Mouse (Mus musculus) intestine, embryonic 14.5 days (tissue): ENCODE measurements at regions not wholly inside any gene's neighbourhood (a gene's known extent, or its start where the extent isn't known, plus 50 kb on each side); places are given as distances from the start of the nearest gene placed in this dataset.

Experiments used
- ATAC-seq: fragments of 200-750 bp; cut with Nextera tagmentation; replicated peaks from 2 replicates; pipeline ENCODE4 v1.8.0; 2017; ENCODE audit warnings: low read depth, moderate number of reproducible peaks, moderate TSS enrichment, moderate library complexity; ENCODE audit not compliant: low FRiP score, low TSS enrichment
- DNase-seq: peaks from one replicate; pipeline ENCODE4 v3.0.0-alpha.2; 2018; ENCODE audit warnings: low spot score
- H3K27ac ChIP-seq: fragments of 300-500 bp; sonication (generic); 2 replicates; pipeline ENCODE4 v1.5.1; 2014; ENCODE audit warnings: low read depth, mild to moderate bottlenecking, control low read depth
- H3K27me3 ChIP-seq: fragments of 300-500 bp; sonication (generic); replicated peaks from 2 replicates; pipeline ENCODE4 v1.6.1; 2014; ENCODE audit warnings: low read length, control low read depth; ENCODE audit not compliant: control insufficient read depth, insufficient read depth
- H3K36me3 ChIP-seq: fragments of 300-500 bp; sonication (generic); 2 replicates; pipeline ENCODE4 v1.6.1; 2014; ENCODE audit warnings: low read length, control low read depth; ENCODE audit not compliant: control insufficient read depth, insufficient read depth
- H3K4me1 ChIP-seq: fragments of 300-500 bp; sonication (generic); replicated peaks from 2 replicates; pipeline ENCODE4 v1.6.1; 2014; ENCODE audit warnings: low read length, control low read depth, mixed read lengths; ENCODE audit not compliant: control insufficient read depth, insufficient read depth
- H3K4me2 ChIP-seq: fragments of 300-500 bp; sonication (generic); 2 replicates; pipeline ENCODE4 v1.6.1; 2014; ENCODE audit warnings: low read length
- H3K4me3 ChIP-seq: fragments of 300-500 bp; sonication (generic); 2 replicates; pipeline ENCODE4 v1.5.1; 2014; ENCODE audit warnings: low read depth, low read length, control low read depth, mixed read lengths
- H3K9ac ChIP-seq: fragments of 300-500 bp; sonication (generic); 2 replicates; pipeline ENCODE4 v1.6.1; 2014; ENCODE audit warnings: mild to moderate bottlenecking, low read length
- H3K9me3 ChIP-seq: fragments of 300-500 bp; sonication (generic); 2 replicates; pipeline ENCODE4 v1.6.1; 2016; ENCODE audit warnings: low read length, control low read depth; ENCODE audit not compliant: control insufficient read depth
- WGBS: fragments of 180-500 bp; shearing (Covaris S2); extraction: QIAGEN DNeasy Blood & Tissue Kit; methylation state at CpG from one replicate; pipeline ENCODE4 v1.1.7; 2014; 5-methylcytosine and 5-hydroxymethylcytosine counted together

DNA sequence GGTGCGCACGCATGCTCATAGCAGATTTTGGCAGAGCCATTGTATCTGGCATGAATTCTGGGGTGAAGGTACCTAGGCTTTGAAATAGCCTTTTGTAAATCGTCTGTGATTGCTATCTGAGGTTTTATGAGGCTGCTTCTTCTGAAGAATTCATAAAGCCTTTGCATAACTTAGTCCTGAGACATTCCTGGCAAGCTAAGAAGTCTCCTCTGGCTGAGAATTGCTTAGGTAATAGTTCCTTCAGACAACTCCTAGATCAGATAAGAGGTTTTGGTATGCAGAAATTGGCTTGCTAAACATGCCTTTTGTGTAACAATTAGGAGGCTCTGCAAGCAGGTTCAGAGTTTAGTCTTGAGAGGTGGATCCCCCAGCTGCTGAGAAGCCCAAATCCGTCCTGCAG lies 82.7 kb downstream of the Pmp22 start:
- Histone ChIP-seq H3K9me3 (no peaks in the 10 kb centered on the region), H3K36me3 (no peaks in the 10 kb centered on the region), H3K4me2 (no peak overlapping the region), H3K27ac (no peak overlapping the region), H3K4me1 (no peaks in the 10 kb centered on the region; the same call in 1 of the 2 replicates), H3K9ac (no peak overlapping the region), H3K4me3 (no peak overlapping the region), H3K27me3 (no peaks in the 10 kb centered on the region)
- DNase-seq (peak; percentile 47), ATAC-seq (no peak)
- WGBS, result 71% methylated on average over 4 of the region's 4 CpGs

DNA sequence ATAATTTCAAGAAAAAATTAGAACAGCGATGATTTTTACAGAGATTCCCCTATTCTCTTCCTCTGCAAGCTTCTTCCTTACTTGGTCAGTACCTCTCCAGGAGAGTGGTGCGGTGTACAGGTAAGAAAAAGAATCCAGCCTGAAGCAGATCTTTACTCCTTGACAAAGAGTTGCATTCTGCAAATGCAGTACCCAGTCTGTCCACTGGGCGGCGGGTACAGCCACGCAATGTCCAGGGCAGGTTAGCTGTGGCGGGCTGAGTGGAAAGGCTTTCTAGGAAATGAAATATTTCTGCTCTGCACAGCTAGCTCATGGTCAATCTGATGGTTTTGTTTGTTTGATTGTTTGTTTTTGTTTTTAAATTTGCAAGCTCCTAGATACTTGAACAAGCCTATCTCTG lies 84.3 kb downstream of the Pmp22 start:
- DNase-seq (peak; percentile 96), ATAC-seq (no peak)
- Histone ChIP-seq H3K9me3 (no peaks in the 10 kb centered on the region), H3K9ac (no peak overlapping the region), H3K27ac (no peak overlapping the region), H3K4me3 (no peak overlapping the region), H3K4me2 (no peak overlapping the region), H3K36me3 (no peaks in the 10 kb centered on the region), H3K4me1 (no peaks in the 10 kb centered on the region; the same call in 1 of the 2 replicates), H3K27me3 (0 out of 2 replicates have a peak, but pooled peaks cover 2% of the 10 kb centered on the region)
- 20% methylated on average over 6 of the region's 6 CpGs for WGBS

DNA sequence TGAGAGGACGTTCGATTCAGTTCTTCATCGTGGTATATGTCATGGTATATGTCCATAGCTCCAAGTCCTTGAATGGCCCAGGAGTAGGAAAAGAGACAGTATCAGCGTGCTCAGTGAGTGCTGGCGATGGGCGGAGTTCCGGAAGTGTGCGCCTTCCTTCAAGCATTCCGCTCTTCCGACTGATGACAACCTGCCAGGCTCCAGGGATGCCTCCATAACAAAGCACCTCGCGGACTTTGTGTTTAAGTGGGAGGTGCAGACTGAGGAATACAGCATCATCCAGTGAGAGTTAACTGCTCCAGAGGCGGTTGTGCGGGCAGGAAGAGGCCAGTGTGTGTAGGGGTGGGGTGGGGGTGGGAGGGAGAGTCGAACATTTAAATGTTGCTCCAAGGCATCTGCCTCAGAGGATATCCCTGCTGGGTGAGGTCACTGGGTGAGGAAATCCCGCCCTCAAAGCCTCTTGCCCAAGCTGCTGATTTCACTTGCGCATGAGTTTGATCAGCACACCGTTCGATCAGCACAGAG lies 85.2 kb downstream of the Pmp22 start:
- Histone ChIP-seq H3K36me3 (no peaks in the 10 kb centered on the region), H3K4me3 (no peak overlapping the region), H3K9ac (no peak overlapping the region), H3K4me2 (no peak overlapping the region), H3K27ac (no peak overlapping the region), H3K27me3 (0 out of 2 replicates have a peak, but pooled peaks cover 2% of the 10 kb centered on the region), H3K9me3 (no peaks in the 10 kb centered on the region), H3K4me1 (no peaks in the 10 kb centered on the region; the same call in 1 of the 2 replicates)
- peak; percentile 48 for DNase-seq
- 62% methylated on average over 19 of the region's 19 CpGs for WGBS
- ATAC-seq, result no peak

DNA sequence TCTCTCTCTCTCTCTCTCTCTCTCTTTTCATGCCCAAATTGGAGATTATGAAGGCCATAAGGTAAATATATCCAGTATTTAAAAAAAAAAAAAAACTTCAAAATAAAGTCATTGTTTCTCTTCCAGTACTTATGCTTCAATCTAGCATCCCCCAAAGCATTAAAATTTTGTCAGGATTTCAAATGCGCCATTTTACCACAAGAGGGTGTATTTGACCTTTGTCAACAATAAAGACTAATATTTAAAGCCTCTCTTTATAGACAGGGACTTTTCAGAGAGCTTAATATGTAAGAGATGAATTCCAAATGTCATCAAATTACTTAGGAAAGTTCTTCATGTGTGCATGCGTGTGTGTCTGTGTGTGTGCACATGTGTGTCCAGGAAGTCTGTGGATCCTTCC lies 87.2 kb downstream of the Pmp22 start:
- Histone ChIP-seq H3K9me3 (no peaks in the 10 kb centered on the region), H3K4me2 (no peak overlapping the region), H3K4me3 (no peak overlapping the region), H3K27me3 (0 out of 2 replicates have a peak, but pooled peaks cover 2% of the 10 kb centered on the region), H3K4me1 (no peaks in the 10 kb centered on the region; the same call in 1 of the 2 replicates), H3K36me3 (no peaks in the 10 kb centered on the region), H3K9ac (no peak overlapping the region), H3K27ac (no peak overlapping the region)
- 83% methylated on average over 2 of the region's 2 CpGs for WGBS
- DNase-seq (peak; percentile 4), ATAC-seq (no peak)

DNA sequence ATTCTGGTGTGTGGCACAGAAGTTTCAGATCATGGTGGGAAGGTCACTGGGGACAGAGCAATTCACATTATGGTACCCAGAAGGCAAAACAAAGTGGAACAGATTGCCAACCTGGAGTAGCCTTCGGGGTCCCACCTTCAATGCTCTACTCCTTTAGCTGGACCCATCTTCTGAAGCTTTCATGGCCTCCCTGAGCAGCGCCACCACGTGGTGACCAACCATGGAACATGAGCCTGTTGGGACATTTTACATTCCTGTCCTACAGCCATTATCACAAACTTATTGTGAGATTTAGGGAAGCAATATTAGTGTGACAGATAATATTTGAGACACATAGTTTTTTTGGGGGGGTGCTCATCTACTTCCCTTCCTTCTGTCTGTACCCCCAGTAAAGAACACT lies 88.3 kb downstream of the Pmp22 start:
- no peak overlapping the region for H3K4me3 ChIP-seq
- ATAC-seq (no peak), DNase-seq (peak; percentile 50)
- H3K4me1 ChIP-seq, result no peaks in the 10 kb centered on the region; the same call in 1 of the 2 replicates
- WGBS, result 70% methylated on average over 3 of the region's 3 CpGs
- H3K4me2 ChIP-seq, result no peak overlapping the region
- H3K27ac ChIP-seq, result no peak overlapping the region
- H3K27me3 ChIP-seq, result 0 out of 2 replicates have a peak, but pooled peaks cover 2% of the 10 kb centered on the region
- no peak overlapping the region for H3K9ac ChIP-seq
- H3K9me3 ChIP-seq, result no peaks in the 10 kb centered on the region
- no peaks in the 10 kb centered on the region for H3K36me3 ChIP-seq

DNA sequence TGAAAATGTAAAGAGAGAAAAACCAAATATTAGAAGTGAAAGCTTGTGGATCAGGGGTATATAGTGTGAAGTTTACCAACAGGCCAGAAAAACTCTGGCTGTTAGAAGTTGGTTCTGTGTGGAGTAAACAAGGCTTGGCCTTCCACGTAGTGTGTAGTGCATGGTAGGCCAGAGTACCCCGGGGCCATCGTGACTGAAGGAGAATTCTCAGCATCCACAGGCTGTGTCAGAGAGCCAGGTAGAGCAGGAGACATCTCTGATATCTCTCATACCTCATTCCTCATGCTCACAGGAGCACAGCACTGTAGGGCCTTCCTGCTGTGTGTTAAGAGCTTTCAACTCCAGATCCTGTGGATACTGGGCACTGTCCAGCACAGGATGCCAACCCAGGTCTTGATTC lies 97.7 kb downstream of the Pmp22 start:
- ATAC-seq (no peak), DNase-seq (no peak)
- Histone ChIP-seq H3K4me3 (no peak overlapping the region), H3K27me3 (no peaks in the 10 kb centered on the region), H3K4me2 (no peak overlapping the region), H3K4me1 (peaks cover 10% of the 10 kb centered on the region; the same call in 1 of the 2 replicates), H3K9me3 (no peaks in the 10 kb centered on the region), H3K27ac (no peak overlapping the region), H3K9ac (no peak overlapping the region), H3K36me3 (no peaks in the 10 kb centered on the region)
- 94% methylated on average over 3 of the region's 3 CpGs for WGBS

DNA sequence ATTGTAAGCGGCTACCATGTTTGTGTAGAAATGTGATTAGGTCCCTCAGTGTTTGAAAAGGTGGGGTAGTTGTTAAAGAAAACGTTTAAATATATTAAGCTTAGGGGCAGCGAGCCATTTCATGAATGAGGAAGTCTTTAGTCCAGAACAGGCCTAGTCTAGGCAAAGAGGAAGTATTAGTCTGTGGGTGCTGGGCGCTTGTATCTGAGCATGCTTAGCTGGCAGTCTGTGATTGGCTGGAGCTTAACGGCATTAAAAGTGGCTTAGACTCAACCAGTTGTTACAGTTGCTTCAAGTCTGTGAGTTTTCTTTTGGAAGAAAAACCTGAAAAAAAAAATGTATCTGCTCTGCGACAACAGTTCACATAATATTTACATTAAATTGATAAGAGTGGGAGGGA lies 102.0 kb downstream of the Pmp22 start:
- peaks cover 10% of the 10 kb centered on the region; the same call in 1 of the 2 replicates for H3K4me1 ChIP-seq
- WGBS, result 72% methylated on average over 6 of the region's 6 CpGs
- no peak overlapping the region for H3K4me3 ChIP-seq
- no peaks in the 10 kb centered on the region for H3K36me3 ChIP-seq
- no peak overlapping the region for H3K27ac ChIP-seq
- no peak overlapping the region for H3K9ac ChIP-seq
- no peaks in the 10 kb centered on the region for H3K9me3 ChIP-seq
- no peak overlapping the region for H3K4me2 ChIP-seq
- DNase-seq (no peak), ATAC-seq (no peak)
- no peaks in the 10 kb centered on the region for H3K27me3 ChIP-seq

DNA sequence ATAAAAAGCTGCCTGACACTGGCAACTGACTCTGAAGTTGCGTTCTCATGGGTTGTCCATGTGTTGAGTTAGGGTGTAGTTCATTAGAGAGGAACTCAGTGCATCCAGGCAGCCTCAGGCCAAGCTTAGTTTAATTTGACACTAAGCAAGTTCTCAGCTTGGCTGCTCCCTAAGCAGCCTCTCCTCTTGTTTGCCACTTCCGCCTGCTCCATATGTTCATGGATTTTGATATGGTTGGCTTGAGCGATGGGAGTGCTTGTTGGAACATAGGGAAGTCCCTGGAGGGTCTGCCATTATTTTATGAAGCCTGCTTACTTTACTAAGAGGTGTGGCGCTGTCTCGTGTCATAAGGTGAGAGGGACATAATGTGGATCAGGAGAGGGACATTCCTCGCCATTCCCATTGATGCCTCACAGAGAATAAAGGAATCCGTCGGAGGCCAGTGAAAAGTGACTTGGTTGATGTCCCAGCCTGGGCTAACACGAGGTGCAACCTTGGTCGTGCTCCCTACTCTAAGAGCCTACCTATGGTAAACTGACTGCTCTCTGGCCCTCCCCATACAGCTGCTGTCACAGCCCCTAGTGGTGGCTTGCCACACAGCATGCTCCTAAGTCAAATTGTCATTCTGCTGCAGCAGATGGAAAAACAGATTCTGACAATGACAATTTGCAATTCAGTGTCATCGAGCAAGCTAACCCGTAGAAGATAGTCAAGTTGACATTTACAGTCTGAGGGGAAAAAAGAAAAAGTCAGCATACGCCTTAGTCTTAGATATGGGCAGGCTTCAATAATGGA lies 104.6 kb downstream of the Pmp22 start:
- no peak overlapping the region for H3K4me2 ChIP-seq
- DNase-seq (no peak), ATAC-seq (no peak)
- WGBS, result 82% methylated on average over 13 of the region's 13 CpGs
- no peak overlapping the region for H3K4me3 ChIP-seq
- no peaks in the 10 kb centered on the region for H3K27me3 ChIP-seq
- H3K9ac ChIP-seq, result no peak overlapping the region
- H3K36me3 ChIP-seq, result no peaks in the 10 kb centered on the region
- no peak overlapping the region for H3K27ac ChIP-seq
- H3K9me3 ChIP-seq, result no peaks in the 10 kb centered on the region
- 0 out of 2 replicates have a peak, but pooled peaks cover 5% of the 10 kb centered on the region for H3K4me1 ChIP-seq

DNA sequence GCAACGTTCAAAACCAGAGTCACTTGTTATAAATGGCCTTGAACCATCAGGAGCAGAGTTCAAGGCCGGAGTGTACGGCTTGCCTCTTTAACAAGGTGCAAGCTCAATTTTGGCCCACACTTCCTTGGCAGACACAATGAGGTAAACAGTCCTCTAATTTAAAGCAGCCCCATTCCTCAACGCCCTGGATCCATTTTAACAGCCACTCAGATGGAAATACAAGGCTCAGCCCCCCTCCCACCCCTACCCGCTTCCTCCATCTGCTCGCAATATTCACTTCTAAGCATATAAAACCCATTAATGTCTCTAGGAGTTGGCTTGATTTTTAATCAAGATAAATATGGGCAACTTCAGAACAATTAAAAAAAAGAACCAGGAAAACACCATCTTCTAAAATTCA lies 105.7 kb downstream of the Pmp22 start:
- WGBS, result 76% methylated on average over 6 of the region's 6 CpGs
- H3K9ac ChIP-seq, result no peak overlapping the region
- H3K4me2 ChIP-seq, result no peak overlapping the region
- H3K9me3 ChIP-seq, result no peaks in the 10 kb centered on the region
- no peaks in the 10 kb centered on the region for H3K4me1 ChIP-seq
- ATAC-seq (no peak), DNase-seq (no peak)
- H3K27me3 ChIP-seq, result no peaks in the 10 kb centered on the region
- H3K36me3 ChIP-seq, result no peaks in the 10 kb centered on the region
- H3K4me3 ChIP-seq, result no peak overlapping the region
- H3K27ac ChIP-seq, result no peak overlapping the region
